Comparison of ENCODE assay signal across 15 mouse cellular contexts in the genomic region with DNA sequence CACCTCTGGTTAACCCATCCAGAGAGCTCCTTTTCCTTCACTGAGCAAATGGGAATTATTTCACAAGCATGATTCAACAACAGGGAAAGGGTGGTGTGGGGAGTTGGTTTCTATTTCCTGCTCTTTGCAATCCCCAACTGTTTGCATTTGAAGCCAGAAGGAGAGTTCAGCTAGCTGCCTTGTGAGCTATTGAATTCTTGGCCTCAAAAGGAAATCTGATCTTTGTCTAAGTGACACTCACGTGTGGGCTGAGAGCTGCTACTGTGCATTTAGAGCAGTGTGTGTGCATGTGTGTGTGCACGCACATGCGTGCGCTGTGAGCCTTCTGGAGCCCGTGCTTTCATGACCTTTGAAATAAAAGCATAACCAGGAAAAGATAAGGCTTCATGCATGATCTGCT.
DNase-seq lines count a peak whose midpoint lies in the region; ATAC-seq lines count a peak whose summit lies in the region.
"Had no signal": no experiment of that assay in that cellular context is flagged by ENCODE, and none has a peak within 500 bp of the region (broad histone marks: within the 10 kb centered on the region; RNA-seq: fewer than 3 reads in every experiment).

No protein-coding gene starts in this region.

- ATAC-seq in frontal cortex, adult (ENCODE audit: low TSS enrichment) = peak; percentile 74
- no peak for ATAC-seq in kidney, embryonic 16.5 days (ENCODE audit: low FRiP score, low TSS enrichment)
- no peak for ATAC-seq in kidney, embryonic 14.5 days (ENCODE audit: low FRiP score, low TSS enrichment)
- ATAC-seq in lung, embryonic 15.5 days (ENCODE audit: borderline replicate concordance, extremely low read depth, low FRiP score, low TSS enrichment) = peak; percentile 46; the same call in 1 of the 2 replicates
- ATAC-seq: inflammation-experienced regulatory T-cells, adult 6 months; midbrain, embryonic 13.5 days had no signal

- H3K9ac ChIP-seq in kidney, embryonic 16.5 days (replicated peaks; ENCODE audit: low read length) = no peak overlapping the region
- H3K9ac ChIP-seq in kidney, embryonic 14.5 days (ENCODE audit: low read depth, low read length) = no peak overlapping the region
- H3K9ac ChIP-seq in lung, embryonic 15.5 days = no peak overlapping the region
- H3K9ac ChIP-seq: midbrain, embryonic 13.5 days had no signal

- no peaks in the 10 kb centered on the region for H3K27me3 ChIP-seq in kidney, embryonic 16.5 days (ENCODE audit: insufficient read depth, low read length)
- no peaks in the 10 kb centered on the region for H3K27me3 ChIP-seq in kidney, embryonic 14.5 days (ENCODE audit: control insufficient read depth, insufficient read depth, low read length)
- H3K27me3 ChIP-seq in lung, embryonic 15.5 days = no peaks in the 10 kb centered on the region
- H3K27me3 ChIP-seq: midbrain, embryonic 13.5 days had no signal

- H3K9me3 ChIP-seq in kidney, embryonic 16.5 days (ENCODE audit: low read length) = no peaks in the 10 kb centered on the region
- no peaks in the 10 kb centered on the region for H3K9me3 ChIP-seq in kidney, embryonic 14.5 days (ENCODE audit: control insufficient read depth, low read length)
- no peaks in the 10 kb centered on the region for H3K9me3 ChIP-seq in lung, embryonic 15.5 days
- H3K9me3 ChIP-seq: midbrain, embryonic 13.5 days had no signal

- H3K36me3 ChIP-seq in kidney, embryonic 16.5 days (ENCODE audit: insufficient read depth, low read length) = no peaks in the 10 kb centered on the region
- no peaks in the 10 kb centered on the region for H3K36me3 ChIP-seq in kidney, embryonic 14.5 days (ENCODE audit: control insufficient read depth, insufficient read depth, low read length)
- H3K36me3 ChIP-seq in lung, embryonic 15.5 days = no peaks in the 10 kb centered on the region
- H3K36me3 ChIP-seq: G1E; midbrain, embryonic 13.5 days had no signal

- H3K4me3 ChIP-seq in kidney, embryonic 16.5 days (ENCODE audit: low read length) = no peak overlapping the region
- H3K4me3 ChIP-seq in kidney, embryonic 14.5 days (ENCODE audit: low read length) = no peak overlapping the region
- H3K4me3 ChIP-seq in lung, embryonic 15.5 days = no peak overlapping the region
- H3K4me3 ChIP-seq: midbrain, embryonic 13.5 days had no signal

- no peak for DNase-seq in frontal cortex, postnatal 10 days (ENCODE audit: low spot score in 2 of 2)
- DNase-seq in brain, adult 2 months (ENCODE audit: low read depth, low spot score) = peak; percentile 55
- no peak for DNase-seq in T-cell, adult 2 months (ENCODE audit: low spot score)
- no peak for DNase-seq in urinary bladder, adult 18-20 months (ENCODE audit: low spot score in 2 of 2)
- DNase-seq: adrenal gland, postnatal 14 days; cerebellum, adult 8-10 months; liver; thymus, postnatal 14 days had no signal

- no peak overlapping the region for H3K4me2 ChIP-seq in kidney, embryonic 16.5 days (replicated peaks; ENCODE audit: low read depth, low read length)
- H3K4me2 ChIP-seq in kidney, embryonic 14.5 days (replicated peaks; ENCODE audit: low read depth, low read length) = no peak overlapping the region
- H3K4me2 ChIP-seq in lung, embryonic 15.5 days = no peak overlapping the region
- H3K4me2 ChIP-seq: midbrain, embryonic 13.5 days had no signal

- peaks cover 10% of the 10 kb centered on the region; the same call in 1 of the 2 replicates for H3K4me1 ChIP-seq in kidney, embryonic 16.5 days (ENCODE audit: insufficient read depth, low read length)
- no peaks in the 10 kb centered on the region for H3K4me1 ChIP-seq in kidney, embryonic 14.5 days (ENCODE audit: control insufficient read depth, insufficient read depth, low read length)
- H3K4me1 ChIP-seq in lung, embryonic 15.5 days = peaks cover 6% of the 10 kb centered on the region; the same call in 1 of the 2 replicates
- H3K4me1 ChIP-seq: midbrain, embryonic 13.5 days had no signal

- H3K27ac ChIP-seq in kidney, embryonic 16.5 days (ENCODE audit: low read length) = peak overlapping the region; percentile 23; the same call in 1 of the 2 replicates
- no peak overlapping the region for H3K27ac ChIP-seq in kidney, embryonic 14.5 days (ENCODE audit: low read depth, low read length)
- peak overlapping the region; percentile 65 for H3K27ac ChIP-seq in lung, embryonic 15.5 days
- H3K27ac ChIP-seq: midbrain, embryonic 13.5 days had no signal

- 41% methylated on average over 5 of the region's 5 CpGs for WGBS in kidney, embryonic 16.5 days
- WGBS in kidney, embryonic 14.5 days = 49% methylated on average over 5 of the region's 5 CpGs
- WGBS in lung, embryonic 15.5 days = 35% methylated on average over 5 of the region's 5 CpGs

Comparison
In these comparisons a context has a peak if more than half of its experiments do, and no peak if none do; other contexts are left out.
1. ATAC-seq: peak in frontal cortex, adult (single experiment) and lung, embryonic 15.5 days (single experiment); none in kidney, embryonic 16.5 days (single experiment) and kidney, embryonic 14.5 days (single experiment).